Mouse (Mus musculus): ENCODE data around the gene Vamp3.
"Not testable (repeated sequence)": the region's sequence is repeated elsewhere in the genome, so short reads cannot be mapped to it uniquely, and the experiment has no call there.

Vamp3 gene

GRCm38 (mm10) chr4:151044037-151044943 lies 13.5 kb downstream of the Vamp3 start, which contains the start of gene Per3:
Gene Per3 (minus strand): TSS chr4:151044665.
- DNase-seq: peak; percentile 92 to 93

DNA sequence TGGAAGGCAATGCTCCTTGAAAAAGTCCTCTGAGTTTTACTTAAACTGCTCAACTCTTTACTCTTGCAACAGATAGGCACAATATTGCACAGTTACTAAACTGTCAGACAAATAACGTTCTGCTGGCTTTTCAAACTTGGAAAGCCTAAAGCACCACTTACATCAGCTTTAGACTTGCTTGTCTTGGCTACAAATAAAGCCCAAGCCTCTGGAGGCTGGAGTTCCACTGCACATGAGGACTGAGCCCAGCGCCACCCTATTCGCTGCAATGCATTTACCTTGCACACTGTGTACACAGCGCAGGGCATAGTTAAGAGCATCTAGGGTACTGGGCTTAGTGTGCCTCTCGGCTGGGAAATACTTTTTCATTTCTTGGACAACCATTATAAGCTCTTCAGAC lies 14.5 kb downstream of the Vamp3 start:
- DNase-seq: no peak

DNA sequence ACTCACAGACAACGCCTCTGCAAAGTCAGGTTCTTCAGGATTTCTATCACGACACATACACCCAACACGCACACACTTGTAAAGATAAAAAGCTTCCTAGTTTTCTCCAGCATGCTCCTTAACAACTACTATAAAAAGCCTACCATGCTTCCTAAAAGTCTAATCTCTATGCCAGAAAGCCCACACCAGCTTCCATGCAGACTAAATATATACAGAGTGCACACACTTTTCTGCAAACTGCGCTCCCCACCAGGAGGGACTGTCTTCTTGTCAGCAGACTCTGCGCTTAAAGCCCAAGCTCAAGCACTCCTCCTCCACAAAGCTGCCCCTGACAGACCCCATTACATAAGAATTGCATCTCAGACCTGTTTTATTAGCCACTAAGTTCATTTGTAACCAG lies 16.3 kb downstream of the Vamp3 start:
- DNase-seq: no peak

GRCm38 (mm10) chr4:151037800-151038199 lies 20.0 kb downstream of the Vamp3 start:
- no peak for DNase-seq

DNA sequence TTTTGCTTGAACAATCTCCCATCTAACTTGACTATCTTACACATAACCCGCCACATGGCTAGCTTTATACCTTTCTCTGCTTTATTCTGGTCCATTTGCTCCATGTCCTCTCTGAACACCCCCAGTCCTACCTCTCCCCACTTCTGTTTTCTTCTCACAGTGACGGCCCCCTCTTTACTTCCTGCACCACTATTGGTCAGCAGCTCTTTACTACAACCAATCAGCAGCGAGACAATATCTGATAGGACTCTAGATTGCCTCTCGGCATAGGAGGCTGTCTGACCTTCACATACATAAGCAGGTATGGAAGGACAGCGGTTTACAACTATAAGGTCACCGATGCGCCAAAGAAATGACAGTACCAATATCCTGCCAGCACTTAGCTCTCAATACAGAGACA lies 21.2 kb downstream of the Vamp3 start:
- no peak for DNase-seq

GRCm38 (mm10) chr4:151027001-151027400 lies 30.8 kb downstream of the Vamp3 start:
- peak; percentile 26 to 34 for DNase-seq

GRCm38 (mm10) chr4:151024152-151024551 lies 33.6 kb downstream of the Vamp3 start:
- no peak for DNase-seq

DNA sequence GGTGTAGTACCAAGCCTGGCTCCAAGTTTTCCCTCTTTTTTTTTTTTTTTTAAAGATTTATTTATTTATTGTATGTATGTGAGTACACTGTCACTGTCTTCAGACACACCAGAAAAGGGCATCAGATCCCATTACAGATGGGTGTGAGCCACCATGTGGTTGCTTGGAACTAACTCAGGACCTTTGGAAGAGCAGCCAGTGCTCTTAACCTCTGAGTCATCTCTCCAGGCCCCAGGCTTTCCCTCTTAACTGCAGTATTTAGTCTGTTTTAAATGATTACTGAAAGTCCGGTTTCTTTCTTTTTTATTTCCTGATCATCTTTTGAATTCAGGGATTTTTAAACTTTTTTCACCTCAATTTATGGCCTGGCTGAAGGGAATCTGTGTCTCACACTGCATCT lies 40.4 kb downstream of the Vamp3 start:
- DNase-seq: not testable (repeated sequence)

- no peak for DNase-seq
Measured at GRCm38 (mm10) chr4:151015946-151016345, 41.8 kb downstream of the Vamp3 start.

DNA sequence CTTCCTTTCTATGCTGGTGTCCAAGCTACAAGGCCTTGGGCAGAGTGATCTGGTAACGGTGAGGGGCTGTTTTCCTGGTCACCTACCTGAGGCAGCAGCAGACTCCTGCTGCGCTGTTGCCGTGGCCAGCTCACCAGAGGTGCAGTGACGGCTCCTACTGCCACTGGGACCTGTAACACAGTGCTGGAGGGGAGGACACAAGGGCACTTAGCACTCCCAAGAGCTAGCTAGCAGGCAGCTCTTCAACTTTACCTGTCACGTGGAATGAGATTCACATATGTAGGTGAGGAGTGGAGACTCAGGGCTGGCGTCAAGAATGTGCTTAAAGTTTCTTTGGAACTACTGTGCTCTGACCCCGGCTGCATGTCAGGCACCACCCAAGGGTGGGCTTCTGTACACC lies 47.4 kb downstream of the Vamp3 start:
- no peak for DNase-seq

- peak; percentile 48 to 54 for DNase-seq
Measured at GRCm38 (mm10) chr4:151006945-151007344, 50.8 kb downstream of the Vamp3 start.

GRCm38 (mm10) chr4:151005656-151006318 lies 52.0 kb downstream of the Vamp3 start:
- no peak for DNase-seq

GRCm38 (mm10) chr4:151001397-151001796 lies 56.4 kb downstream of the Vamp3 start:
- DNase-seq: no peak

DNA sequence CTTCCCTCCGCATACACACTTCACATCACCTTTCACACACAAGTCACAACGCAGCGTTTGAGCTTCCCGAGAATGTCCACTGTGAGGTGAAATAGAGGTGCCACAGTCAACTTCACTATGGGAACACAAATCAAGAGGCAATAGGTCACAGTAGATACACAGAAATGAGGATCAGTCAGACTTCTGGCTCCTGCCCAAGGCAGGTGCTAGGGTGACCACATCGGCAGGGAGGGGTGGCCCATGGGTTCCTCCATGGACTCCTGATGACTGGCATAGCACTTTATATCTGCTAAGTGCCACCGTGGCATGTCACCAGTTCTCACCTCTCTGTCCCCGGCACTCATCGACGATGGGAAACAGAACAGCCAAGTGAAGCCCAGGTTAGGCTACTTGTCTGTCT lies 59.1 kb downstream of the Vamp3 start:
- DNase-seq: no peak

All from B cell, adult 2 months (primary cell).